Mouse (Mus musculus) urinary bladder, postnatal 36 days (tissue): ENCODE data around the gene Stard13.

Experiments used
- DNase-seq, 2 experiments: peaks; one replicate each; pipeline ENCODE4 v3.0.0; 2022; ENCODE audit warnings: low spot score in 2 of 2, mixed read lengths in 1 of 2

Gene Stard13

DNA sequence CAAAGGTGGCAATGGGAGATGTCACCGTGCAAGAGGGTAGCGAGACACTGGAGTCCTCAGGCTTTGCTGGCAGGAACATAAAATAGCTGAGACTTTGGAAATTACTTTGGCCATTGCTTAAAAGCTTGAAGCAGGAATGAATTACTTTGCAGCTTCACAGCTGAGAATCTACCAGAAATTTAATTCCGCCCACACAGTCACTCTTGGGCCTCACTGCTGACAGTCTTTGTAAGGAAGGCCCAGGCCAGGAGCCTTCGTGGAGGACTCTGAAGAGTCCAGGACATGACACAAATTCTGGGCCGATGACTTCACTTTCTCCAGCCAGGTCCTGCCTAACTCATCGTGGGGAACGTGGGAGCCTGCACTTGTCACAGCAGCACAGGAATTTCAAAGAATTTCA lies 211.6 kb downstream of the Stard13 start:
- DNase-seq = no peak

DNA sequence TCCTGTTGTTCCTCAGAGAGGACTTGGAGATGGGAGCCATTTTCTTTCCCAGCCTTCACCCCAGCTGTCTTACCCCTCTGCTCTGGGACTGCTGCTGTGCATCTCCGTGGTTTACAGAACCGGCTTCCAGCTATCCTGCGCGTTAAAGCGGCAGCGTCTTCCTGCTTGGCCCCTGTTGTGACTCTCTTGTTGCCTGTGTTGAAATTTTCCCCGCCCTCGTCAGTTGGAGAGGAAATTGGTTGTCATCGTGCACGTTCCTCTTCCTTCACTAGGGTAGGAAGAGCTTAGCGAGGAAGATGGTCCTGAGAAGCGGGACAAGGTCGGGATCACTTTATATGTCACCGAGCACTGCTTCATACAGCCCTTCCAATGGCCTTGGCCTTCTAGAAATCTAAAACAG lies 212.8 kb downstream of the Stard13 start:
- DNase-seq = no peak

DNA sequence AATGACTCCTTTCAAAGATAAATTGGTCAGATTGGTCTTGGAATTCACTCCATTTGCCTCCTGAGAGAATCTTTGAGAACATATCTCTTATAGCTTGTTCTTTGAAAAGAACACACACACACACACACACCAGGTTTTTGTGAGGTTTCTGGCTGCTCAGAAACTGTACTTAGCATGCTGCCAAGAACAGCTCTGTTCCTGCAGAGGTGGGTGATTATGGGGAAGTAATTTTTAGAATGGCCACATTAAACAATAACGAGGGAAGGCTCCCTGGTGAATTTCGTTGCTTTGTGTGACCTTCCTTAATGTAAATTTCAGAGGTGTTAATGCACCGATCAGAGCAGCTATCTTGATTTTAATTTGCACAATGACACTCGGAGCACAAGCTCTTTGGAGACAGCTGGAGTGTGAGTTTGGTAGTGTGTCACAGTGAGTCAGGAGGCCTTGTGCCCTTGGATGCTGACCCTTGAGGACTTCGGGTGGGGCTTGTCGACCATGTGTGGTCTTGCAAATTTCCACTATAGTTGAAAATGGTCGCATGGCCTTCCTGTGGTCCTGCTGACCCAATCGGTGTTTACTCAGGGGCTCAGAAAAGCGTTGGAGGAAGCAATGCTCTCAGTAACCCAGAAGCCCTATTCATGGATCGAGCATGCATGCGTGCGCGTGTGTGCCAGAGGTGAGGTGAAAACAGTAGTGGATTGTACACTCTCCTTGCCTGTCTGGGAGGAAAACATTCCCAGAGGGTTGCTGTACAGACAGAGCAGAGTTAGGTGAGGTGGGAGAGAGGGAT lies 213.4 kb downstream of the Stard13 start:
- no peak for DNase-seq

DNA sequence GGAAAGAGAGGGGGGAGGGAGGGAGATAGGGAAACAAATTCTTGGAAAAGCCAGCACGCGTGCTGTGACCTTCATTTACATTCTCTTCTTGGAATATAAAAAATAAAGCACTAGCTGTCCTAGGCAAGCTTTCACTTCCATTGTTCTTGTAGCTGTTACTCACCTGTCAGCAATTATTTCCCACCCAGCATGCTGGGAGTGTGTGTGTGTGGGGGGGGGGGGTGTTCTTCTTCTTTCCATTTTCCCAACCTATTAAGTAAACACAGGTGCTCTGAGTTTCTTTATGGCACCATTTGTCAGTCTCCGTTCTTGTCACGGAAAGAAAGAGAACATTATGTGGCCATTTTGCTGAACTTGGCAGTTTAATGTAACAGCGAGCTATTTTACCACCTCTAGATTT lies 214.7 kb downstream of the Stard13 start:
- no peak for DNase-seq

DNA sequence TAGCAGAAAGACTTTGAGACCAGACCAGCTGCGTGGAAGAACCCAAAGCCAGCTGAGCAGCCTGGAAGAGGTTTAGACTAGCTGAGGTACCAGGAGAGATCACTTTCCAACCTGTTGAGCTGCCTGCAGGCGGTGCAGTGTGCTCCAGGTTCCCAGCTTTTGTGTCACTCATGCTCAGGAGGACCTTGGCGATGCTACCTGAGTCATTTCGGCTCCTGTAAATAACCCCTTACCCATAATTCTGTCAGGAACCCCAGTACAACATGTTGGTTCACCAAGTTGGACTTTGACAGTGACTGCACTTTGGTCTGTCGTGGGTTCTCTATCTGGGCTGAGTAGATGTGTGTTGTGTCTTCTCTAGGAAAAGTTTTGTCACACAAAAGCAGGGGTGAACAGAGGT lies 215.2 kb downstream of the Stard13 start:
- no peak for DNase-seq

DNA sequence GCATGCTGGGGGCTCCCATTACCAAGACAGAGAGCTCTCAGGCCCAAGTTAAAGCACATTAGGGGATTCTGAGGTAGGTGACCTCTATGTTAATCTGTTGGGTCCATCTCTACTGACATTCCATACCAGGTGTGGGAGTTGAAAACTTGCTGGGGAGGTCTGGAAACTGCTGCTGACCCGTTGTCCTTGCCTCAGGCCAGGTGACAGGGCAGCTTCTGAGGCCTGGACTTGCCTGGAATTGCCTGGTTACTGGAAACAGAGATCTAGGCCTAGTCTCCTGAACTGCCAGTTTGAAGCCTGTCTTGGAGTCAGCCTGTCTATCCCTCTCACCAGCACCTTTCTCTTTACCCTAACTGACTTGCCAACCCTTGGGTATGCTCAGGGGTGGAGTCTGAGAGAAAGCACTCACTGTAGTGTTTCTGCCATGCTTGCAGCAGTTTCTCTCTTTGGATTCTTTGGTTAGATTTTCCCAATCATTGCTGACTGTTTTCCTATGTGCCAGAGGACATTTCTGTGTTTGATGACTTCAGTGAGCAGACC lies 229.3 kb downstream of the Stard13 start:
- DNase-seq = no peak

DNA sequence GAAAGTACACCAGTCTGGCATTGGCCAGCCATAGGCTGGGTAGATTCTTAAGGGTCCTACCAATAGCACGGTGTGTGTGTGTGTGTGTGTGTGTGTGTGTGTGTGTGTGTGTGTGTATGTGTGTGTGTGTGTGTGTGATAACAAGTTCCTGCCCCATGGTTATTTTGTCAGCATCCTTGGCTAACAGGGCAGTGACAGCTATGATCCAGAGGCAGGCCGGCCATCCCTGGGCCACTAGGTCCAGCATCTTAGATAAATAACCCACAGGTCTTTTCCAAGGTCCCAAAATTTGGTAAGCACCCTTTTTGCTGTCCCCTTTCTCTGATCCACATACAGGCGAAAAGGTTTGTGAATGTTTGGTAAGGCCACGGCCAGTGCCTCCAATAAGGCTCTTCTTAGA lies 231.6 kb downstream of the Stard13 start:
- DNase-seq = no peak

DNA sequence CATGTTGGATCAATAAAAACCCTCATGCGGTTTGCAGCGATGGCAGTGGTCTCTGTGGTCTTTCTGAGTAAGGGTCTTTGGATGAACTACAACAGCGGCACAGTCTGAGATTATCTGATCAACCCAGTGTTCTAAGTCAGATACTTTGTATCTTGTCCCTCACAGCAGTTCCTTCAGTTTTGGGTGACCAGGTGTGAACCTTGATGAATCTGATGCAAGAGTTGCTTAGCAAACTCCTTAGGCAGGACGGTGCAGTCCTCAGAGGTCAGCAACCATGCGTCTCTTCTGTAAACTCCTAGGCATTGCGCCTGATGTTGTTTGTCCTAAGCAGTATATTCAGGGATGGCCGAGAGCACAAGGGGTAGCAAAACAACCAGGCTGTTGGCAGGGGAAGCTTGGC lies 232.5 kb downstream of the Stard13 start:
- no peak for DNase-seq

DNA sequence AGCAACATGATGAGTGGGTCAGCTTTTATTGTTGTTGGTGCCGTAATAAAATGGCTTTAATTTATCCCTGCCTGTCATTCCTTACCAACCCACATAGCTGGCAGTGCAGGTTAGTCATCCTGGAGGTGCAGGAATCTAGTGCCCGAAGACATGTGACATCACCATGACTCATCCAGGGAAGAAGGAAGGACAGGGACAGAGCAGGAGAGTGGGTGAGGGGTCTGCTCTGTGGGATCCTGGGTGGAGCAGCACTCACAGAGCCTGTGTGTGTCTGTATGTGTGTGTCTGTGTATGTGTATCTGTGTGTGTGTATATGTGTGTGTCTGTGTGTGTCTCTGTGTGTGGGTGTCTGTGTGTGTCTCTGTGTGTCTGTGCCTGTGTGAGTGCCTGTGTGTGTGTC lies 237.1 kb downstream of the Stard13 start:
- no peak for DNase-seq

DNA sequence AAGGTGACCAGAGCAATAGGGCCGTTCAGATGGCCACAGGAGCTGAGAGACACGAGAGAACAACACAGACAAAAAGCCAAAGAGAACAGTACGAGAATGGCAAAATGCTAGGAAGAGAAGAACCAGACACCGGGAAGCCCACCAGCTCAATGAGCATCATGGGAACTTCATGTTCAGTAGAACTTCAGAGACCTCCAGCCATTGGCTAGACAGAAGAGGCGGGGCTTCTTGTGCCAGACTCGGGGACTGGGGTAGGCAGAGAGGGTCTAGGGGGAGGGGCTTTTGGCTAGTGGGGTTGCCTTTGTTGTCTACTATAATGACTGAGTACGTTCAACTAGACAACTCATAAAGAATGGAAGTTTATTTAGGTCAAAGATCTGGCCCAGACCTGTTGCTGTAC lies 239.5 kb downstream of the Stard13 start:
- no peak for DNase-seq
